Mouse (Mus musculus) induced T-regulatory cell, adult 2 months (primary cell): Measurements from ENCODE around the gene 9130213A22Rik.

Source experiments
- DNase-seq: peaks from one replicate; pipeline ENCODE4 v3.0.0-alpha.2; 2012; ENCODE audit warnings: low read depth

9130213A22Rik gene

GRCm38 (mm10) chr11:69122336-69122951, at the start of gene 9130213A22Rik:
Gene 9130213A22Rik (minus strand): TSS chr11:69122589.
- peak; percentile 77 for DNase-seq

GRCm38 (mm10) chr11:69171626-69172025, 49.2 kb upstream of the 9130213A22Rik start:
- DNase-seq, result peak; percentile 69

DNA sequence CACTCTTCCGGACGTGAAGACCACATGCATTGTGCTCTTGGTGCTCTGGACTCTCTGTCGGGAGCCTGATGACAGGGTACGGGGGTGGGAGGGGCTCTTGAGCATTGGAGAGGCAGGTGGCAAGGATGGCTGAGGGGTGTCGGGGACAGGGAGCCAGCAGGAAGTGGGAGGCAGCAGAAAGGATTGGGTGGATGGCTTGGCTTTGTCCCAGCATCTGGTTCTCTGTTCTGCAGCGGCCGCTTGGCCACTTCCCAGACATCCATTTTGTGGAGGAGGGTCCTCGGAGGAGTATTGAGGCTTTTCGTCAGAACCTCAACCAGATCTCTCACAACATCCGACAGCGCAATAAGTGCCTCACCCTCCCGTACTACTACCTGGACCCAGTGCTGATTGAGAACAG, 46.9 kb upstream of the 9130213A22Rik start:
- DNase-seq, result no peak

GRCm38 (mm10) chr11:69156800-69157199, 34.4 kb upstream of the 9130213A22Rik start, which contains the start of gene Alox12b:
Gene Alox12b (plus strand): TSS chr11:69156989.
- no peak for DNase-seq

DNA sequence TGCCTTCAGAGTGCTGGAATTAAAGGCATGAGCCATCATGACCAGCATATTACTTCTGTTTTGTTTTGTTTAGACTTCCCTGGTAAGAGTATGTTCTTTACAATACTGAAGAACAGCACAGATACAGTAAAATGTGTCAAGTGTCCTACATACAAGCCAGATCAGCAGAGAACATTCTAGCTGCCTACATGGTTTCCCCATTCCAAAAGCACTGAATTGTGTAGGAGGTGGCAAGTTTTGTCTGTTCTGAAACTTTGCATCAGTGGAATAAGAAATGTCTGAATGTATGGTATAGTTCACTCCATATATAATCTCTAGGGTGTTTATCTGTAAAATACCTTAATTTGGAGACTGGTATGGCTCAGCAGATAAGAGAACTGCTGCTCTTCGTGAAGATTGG, 33.0 kb upstream of the 9130213A22Rik start:
- DNase-seq, result no peak

DNA sequence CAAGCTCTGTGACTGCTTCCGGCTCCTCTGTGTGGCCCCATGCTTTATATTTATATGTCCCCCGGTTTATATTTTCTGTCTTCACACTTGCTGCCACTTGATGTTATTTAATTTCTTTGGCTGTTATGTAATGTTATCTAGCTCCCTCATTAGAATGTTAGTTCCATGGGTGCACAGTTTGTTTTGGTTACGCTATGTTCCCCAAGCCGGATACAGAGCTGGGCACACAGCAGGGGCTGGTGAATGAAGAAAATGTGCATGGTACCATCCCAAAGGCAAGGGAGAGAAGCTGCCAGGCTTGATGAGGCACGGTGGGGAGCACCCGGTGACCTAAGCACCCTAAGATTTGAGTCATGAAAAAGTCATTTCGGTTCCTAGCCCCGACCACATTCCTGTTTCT, 31.4 kb upstream of the 9130213A22Rik start:
- no peak for DNase-seq

GRCm38 (mm10) chr11:69151004-69151403, 28.6 kb upstream of the 9130213A22Rik start:
- DNase-seq, result no peak

DNA sequence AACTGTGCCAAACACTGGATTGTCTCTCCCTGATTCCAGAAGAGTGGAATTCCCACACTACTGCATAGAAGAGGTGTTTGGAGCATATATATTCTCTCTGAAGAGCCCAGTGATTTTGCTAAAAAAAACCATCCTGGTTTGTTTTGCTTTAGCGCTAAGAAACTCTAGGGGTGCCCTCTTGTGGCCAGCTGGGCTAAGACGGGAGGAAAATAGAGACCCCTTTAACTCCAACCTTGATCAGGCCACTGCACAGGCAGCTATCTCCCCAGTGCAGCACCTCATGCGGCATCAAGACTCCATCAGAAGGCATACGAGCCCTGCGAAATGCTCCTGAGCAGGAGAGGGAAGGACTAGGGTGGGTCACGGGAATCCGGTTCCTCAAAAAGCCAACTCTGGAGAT, 28.1 kb upstream of the 9130213A22Rik start:
- DNase-seq, result peak; percentile 76

- no peak for DNase-seq
These were observed 27.3 kb upstream of the 9130213A22Rik start for GRCm38 (mm10) chr11:69149728-69150127.

DNA sequence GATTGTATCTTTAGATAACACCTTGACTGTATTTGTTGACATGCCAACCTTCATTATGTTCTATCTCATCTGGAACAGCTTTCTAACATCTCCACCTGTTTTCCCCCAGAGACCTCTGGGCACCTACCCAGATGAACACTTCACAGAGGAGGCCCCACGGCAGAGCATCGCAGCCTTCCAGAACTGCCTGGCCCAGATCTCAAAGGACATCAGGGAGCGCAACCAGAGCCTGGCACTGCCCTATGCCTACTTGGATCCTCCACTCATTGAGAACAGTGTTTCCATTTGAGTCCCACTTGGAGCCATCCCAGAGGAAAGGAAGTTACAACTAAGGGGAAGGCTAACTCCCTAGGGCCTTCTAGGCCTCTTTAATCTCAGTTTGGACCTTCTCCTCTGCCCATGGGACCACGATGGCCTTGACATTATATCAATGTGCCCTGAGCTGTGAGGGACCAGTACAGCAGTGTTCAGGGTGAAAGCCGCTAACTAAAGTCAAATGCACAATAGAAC, 26.1 kb upstream of the 9130213A22Rik start:
- no peak for DNase-seq

DNA sequence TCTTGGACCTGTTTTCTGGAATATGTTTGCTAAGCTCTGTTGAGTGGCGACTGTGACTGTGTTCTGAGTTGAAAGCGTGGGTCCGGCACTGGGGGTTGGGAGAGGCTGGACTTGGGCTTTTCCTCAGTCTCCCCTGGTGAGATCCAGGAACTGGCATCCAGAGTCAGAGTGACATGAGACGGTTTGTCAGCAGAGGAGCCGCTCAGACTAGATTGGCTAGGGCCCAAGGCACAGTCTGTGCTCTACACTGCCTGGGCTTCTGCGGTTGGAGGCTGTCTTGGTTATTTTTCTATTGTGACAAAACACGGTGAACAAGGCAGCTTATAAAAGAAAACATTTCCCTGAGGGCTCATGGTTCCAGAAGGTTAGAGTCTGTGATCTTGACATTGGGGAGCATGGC, 25.2 kb upstream of the 9130213A22Rik start:
- DNase-seq, result no peak

GRCm38 (mm10) chr11:69135361-69135760, 13.0 kb upstream of the 9130213A22Rik start:
- DNase-seq, result no peak

DNA sequence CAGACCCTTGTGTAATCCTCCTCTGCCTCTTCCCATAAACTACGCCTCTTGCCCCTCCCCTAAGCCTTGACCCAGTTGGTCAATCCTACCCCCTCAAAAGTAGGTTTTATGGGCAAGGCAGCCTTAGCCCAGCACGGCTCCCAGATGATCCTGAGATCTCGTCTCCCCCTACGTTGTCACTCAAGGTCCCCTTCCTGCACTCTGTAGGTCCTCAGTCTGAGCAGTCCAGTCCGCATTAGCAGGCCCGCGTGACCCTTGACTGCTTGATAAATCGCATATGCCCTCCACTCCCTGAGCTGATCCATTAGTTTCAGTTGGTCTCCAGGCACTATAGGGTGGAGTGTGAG, 12.2 kb upstream of the 9130213A22Rik start:
- no peak for DNase-seq

DNA sequence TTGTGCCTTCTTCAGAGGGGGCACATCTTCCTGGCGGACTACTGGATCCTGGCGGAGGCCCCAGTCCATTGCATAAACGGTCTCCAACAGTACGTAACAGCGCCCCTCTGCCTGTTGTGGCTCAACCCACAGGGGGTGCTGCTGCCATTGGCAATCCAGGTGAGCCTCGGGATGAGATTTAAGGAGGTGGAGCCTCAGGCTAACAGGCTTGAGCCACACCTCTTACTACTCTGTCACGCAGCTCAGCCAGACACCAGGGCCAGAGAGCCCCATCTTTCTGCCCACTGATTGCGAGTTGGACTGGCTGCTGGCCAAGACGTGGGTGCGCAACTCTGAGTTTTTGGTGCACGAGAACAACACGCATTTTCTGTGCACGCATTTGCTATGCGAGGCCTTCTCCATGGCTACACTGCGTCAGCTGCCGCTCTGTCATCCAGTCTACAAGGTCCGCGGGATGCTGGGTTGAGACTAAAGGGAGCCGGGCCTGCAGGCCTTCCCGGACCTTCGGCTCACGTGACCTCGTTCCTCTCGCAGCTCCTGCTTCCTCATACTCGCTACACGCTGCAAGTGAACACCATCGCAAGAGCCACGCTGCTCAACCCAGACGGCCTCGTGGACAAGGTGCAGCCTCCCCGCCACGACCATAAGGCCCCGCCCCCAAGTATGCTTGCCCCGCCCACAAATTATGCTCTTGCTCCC, 11.7 kb upstream of the 9130213A22Rik start:
- DNase-seq, result peak; percentile 69

- DNase-seq, result peak; percentile 57
These were observed 11.2 kb upstream of the 9130213A22Rik start for GRCm38 (mm10) chr11:69133566-69133922.

DNA sequence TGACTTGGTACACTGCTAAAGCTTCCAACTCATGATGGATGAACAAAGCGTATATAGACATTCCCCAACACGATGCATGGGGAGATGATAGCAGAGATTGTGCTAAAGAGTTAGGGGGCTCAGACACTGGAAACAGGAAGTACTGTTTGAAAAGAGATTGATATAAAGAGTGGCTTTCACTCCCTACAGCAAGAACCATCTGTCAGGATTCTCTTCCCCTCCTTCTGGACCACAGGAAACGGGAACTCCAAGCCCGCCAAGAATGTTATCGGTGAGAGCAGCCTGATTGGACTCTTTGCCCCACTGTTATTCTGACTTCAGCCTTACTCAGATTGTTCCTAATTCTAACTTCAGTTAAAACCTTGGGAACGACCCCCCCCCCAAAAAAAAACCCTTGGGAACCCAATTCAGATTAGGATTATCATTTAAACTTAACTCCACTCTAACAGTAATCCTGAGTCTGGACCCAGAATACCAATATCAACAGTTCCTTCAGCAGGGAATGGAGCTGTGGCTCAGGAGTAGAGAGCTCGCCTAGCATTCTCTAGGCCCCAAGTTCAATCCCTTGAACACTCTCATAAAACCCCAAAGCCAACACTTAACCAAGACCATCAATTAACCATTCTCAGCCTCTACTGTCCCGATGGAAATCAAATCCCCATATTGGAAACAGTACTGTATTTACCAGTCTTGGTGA, 6.2 kb upstream of the 9130213A22Rik start:
- no peak for DNase-seq

GRCm38 (mm10) chr11:69126706-69127095, 4.3 kb upstream of the 9130213A22Rik start:
- no peak for DNase-seq

- DNase-seq, result no peak
These were observed 3.7 kb upstream of the 9130213A22Rik start for GRCm38 (mm10) chr11:69125919-69126705.

- DNase-seq, result no peak
These were observed 3.3 kb upstream of the 9130213A22Rik start, which contains the start of gene Aloxe3 for GRCm38 (mm10) chr11:69125852-69125918. Gene Aloxe3 (plus strand): TSS chr11:69125896.

DNA sequence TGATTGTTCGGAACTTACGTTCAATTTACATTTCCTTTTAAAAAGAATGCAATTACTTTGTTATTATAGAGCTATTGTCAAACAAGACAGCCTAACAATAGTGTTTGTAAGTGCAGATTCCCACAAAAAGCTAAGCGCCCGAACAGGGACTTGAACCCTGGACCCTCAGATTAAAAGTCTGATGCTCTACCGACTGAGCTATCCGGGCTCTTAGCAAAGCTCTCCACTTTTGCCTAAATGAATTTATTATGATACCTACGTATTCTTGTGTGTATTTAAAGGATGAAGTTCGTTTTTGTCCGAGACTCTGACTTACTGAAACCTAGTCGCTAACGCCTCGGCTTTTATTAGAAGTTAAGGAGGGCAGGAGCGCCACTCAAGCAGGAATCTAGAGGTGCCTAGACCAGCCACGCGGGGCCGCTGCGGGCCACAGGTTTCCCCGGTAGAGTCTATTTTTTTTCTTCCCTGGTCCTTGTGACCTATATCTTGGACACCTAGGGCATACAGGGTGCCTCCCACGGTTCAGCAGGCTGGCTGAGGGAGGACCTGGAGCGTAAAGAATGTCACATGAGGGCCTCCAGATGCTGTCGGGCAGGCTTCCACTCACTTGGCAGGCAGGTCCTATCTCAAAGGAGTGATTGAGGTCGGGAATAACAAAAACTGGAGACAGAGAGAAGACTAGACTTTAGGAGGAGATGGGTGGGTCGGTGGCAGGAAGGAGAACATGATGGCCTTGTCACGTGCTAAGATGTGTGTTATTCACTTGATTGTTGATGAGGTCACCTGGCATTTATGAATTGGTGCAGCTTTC, 2.9 kb upstream of the 9130213A22Rik start:
- peak; percentile 95 for DNase-seq

DNA sequence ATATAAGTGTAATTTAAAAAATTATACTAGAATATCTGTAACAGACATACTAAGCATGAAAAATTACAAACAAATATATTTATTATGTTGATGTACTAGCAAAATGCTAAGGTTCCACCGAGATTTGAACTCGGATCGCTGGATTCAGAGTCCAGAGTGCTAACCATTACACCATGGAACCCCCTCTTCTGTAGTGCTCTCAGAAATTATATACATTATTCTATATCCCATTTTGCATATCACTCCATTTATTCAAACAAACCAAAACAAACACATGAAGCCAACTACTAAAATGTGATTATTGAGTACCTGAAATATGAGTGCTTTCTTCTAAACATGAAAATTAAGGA, 2.1 kb upstream of the 9130213A22Rik start:
- DNase-seq, result peak; percentile 93
